Mouse (Mus musculus) forebrain, embryonic 15.5 days (tissue): Measurements from ENCODE around the gene Arhgap42. TPM values are rescaled to one million over a fixed set of nuclear protein-coding genes. Genes with fewer than 3 reads are reported as not detected.

Source experiments
- ATAC-seq: fragments of 200-750 bp; cut with Nextera tagmentation; replicated peaks from 2 replicates; pipeline ENCODE4 v1.8.0; 2017; ENCODE audit warnings: mild to moderate bottlenecking, moderate TSS enrichment, moderate library complexity
- H3K27ac ChIP-seq: fragments of 300-500 bp; sonication (generic); replicated peaks from 2 replicates; pipeline ENCODE4 v1.5.1; 2015; ENCODE audit warnings: mild to moderate bottlenecking, inconsistent platforms
- H3K27me3 ChIP-seq: fragments of 300-500 bp; sonication (generic); 2 replicates; pipeline ENCODE4 v1.6.1; 2015; ENCODE audit warnings: inconsistent platforms
- H3K36me3 ChIP-seq: fragments of 300-500 bp; sonication (generic); 2 replicates; pipeline ENCODE4 v1.6.1; 2015; ENCODE audit warnings: mild to moderate bottlenecking, inconsistent platforms
- H3K4me1 ChIP-seq: fragments of 300-500 bp; sonication (generic); 2 replicates; pipeline ENCODE4 v1.6.1; 2015; ENCODE audit warnings: inconsistent platforms
- H3K4me2 ChIP-seq: fragments of 300-500 bp; sonication (generic); replicated peaks from 2 replicates; pipeline ENCODE4 v1.6.1; 2015; ENCODE audit warnings: mild to moderate bottlenecking, inconsistent platforms
- H3K4me3 ChIP-seq: fragments of 300-500 bp; sonication (generic); 2 replicates; pipeline ENCODE4 v1.5.1; 2015; ENCODE audit warnings: mild to moderate bottlenecking, inconsistent platforms
- H3K9ac ChIP-seq: fragments of 300-500 bp; sonication (generic); replicated peaks from 2 replicates; pipeline ENCODE4 v1.6.1; 2015; ENCODE audit warnings: mild to moderate bottlenecking, inconsistent platforms
- H3K9me3 ChIP-seq: fragments of 300-500 bp; sonication (generic); 2 replicates; pipeline ENCODE4 v1.6.1; 2016; ENCODE audit warnings: inconsistent platforms
- WGBS: fragments of 180-500 bp; shearing (Covaris S2); methylation state at CpG from one replicate; pipeline ENCODE4 v1.1.7; 2015; ENCODE audit warnings: mixed read lengths; 5-methylcytosine and 5-hydroxymethylcytosine counted together
- polyA plus RNA-seq: library from polyadenylated mRNA; unstranded; fragments of >200 nt; fragmentation: Nextera tagmentation; extraction: Ambion mirVana; gene quantifications from 2 replicates; pipeline ENCODE4 v1.2.1, GENCODE M21; 2015

Gene Arhgap42
- polyA plus RNA-seq, 1 experiment from 2014 or later, result 22.7 TPM

GRCm38 (mm10) chr9:9114266-9114665 lies 124.6 kb downstream of the Arhgap42 start:
- 83% methylated on average over 3 of the region's 3 CpGs for WGBS
- ATAC-seq, result no peak
- no peaks in the 10 kb centered on the region for H3K9me3 ChIP-seq
- H3K36me3 ChIP-seq, result no peaks in the 10 kb centered on the region
- H3K4me3 ChIP-seq, result no peak overlapping the region
- no peaks in the 10 kb centered on the region for H3K4me1 ChIP-seq
- no peak overlapping the region for H3K27ac ChIP-seq
- no peak overlapping the region for H3K9ac ChIP-seq
- H3K27me3 ChIP-seq, result no peaks in the 10 kb centered on the region
- H3K4me2 ChIP-seq, result no peak overlapping the region

DNA sequence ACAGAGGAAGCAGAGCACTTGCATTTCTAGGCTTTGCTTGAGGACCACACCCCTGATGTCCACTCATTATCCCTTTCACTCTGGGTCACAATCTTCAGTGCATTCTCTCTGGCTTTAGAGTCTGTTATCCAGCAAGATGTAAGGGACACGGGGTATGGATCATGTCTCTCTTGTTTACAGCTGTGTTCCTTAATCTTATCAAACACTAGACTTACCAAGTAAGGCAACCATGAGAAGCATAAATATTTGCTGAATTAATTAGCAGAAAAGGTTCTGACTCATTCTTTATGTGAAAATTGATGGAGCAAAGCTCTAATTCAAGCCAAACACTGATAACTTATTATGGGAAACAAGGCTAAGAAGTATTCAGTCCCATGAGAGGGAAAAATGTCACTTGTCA lies 125.1 kb downstream of the Arhgap42 start:
- Histone ChIP-seq H3K9ac (no peak overlapping the region), H3K27me3 (no peaks in the 10 kb centered on the region), H3K9me3 (no peaks in the 10 kb centered on the region), H3K4me1 (no peaks in the 10 kb centered on the region), H3K36me3 (no peaks in the 10 kb centered on the region), H3K27ac (no peak overlapping the region), H3K4me2 (no peak overlapping the region), H3K4me3 (no peak overlapping the region)
- no peak for ATAC-seq
- WGBS, result 84% methylated on average over 1 of the region's 1 CpGs

DNA sequence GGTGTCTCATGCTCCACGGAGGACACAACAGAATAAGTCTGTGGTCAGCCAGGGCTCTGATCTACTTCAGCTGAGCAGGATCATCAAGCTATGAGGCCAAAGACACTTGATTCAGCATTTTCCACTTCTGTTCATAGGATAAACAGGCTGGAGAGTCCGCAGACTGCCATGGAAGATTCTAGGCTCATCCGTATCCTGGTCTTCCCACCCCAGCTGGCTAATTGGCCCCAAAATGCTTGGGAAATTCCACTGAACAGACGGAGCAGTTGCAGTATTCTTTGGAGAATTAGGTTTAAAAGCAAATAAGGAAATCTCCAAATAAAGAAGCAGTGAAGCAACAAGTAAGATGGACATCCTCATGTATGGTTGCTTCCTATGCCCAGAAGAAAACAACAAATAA lies 126.0 kb downstream of the Arhgap42 start:
- H3K27ac ChIP-seq, result no peak overlapping the region
- H3K4me3 ChIP-seq, result no peak overlapping the region
- H3K36me3 ChIP-seq, result no peaks in the 10 kb centered on the region
- WGBS, result 82% methylated on average over 4 of the region's 4 CpGs
- no peak for ATAC-seq
- H3K4me2 ChIP-seq, result no peak overlapping the region
- H3K27me3 ChIP-seq, result no peaks in the 10 kb centered on the region
- no peaks in the 10 kb centered on the region for H3K9me3 ChIP-seq
- H3K4me1 ChIP-seq, result no peaks in the 10 kb centered on the region
- no peak overlapping the region for H3K9ac ChIP-seq

DNA sequence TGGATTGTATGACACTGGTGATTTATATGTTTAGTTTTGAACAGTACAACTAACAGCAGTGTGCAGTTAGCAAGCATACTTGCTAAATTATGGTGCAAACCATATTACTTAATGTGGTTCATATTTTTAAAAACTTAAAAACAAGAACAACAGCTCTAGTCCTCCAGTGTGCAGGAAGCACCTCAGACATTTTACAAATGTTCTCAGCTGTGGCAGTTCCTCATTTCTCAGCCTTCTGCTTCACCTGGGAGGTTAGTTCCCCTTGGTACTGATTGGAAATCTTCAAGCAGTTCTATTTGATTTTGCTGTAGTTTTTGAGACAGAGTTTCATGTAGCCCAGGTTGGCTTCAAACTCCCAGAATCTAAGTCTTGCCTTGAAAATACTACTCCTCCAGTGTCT lies 131.2 kb downstream of the Arhgap42 start:
- Histone ChIP-seq H3K4me3 (no peak overlapping the region), H3K9ac (no peak overlapping the region), H3K4me1 (no peaks in the 10 kb centered on the region), H3K36me3 (no peaks in the 10 kb centered on the region), H3K9me3 (no peaks in the 10 kb centered on the region), H3K4me2 (no peak overlapping the region), H3K27me3 (no peaks in the 10 kb centered on the region), H3K27ac (no peak overlapping the region)
- ATAC-seq, result no peak

GRCm38 (mm10) chr9:9104761-9105160 lies 134.1 kb downstream of the Arhgap42 start:
- H3K4me3 ChIP-seq, result no peak overlapping the region
- ATAC-seq, result no peak
- H3K27ac ChIP-seq, result no peak overlapping the region
- H3K4me1 ChIP-seq, result no peaks in the 10 kb centered on the region
- no peaks in the 10 kb centered on the region for H3K36me3 ChIP-seq
- WGBS, result 86% methylated on average over 3 of the region's 3 CpGs
- no peaks in the 10 kb centered on the region for H3K27me3 ChIP-seq
- no peak overlapping the region for H3K4me2 ChIP-seq
- H3K9me3 ChIP-seq, result no peaks in the 10 kb centered on the region
- H3K9ac ChIP-seq, result no peak overlapping the region

DNA sequence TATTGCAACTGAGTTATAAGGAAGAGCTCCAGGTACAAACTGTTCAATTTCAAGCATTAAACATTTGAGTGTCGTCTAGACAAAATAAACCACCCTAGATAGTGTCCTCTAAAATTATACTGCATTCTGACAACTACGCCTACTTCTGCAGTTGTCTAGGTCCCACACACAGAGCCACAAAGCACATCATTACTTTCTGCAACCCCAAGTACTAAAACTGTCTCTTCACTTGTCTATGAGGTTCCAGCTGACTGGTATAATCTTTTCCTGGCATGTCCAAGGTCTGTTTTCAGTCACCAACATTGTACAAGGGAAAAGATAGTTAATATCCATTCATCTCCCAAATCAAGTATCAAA lies 136.8 kb downstream of the Arhgap42 start:
- no peak overlapping the region for H3K9ac ChIP-seq
- WGBS, result 93% methylated on average over 2 of the region's 2 CpGs
- no peaks in the 10 kb centered on the region for H3K9me3 ChIP-seq
- H3K27me3 ChIP-seq, result no peaks in the 10 kb centered on the region
- no peak overlapping the region for H3K4me3 ChIP-seq
- no peak for ATAC-seq
- no peak overlapping the region for H3K4me2 ChIP-seq
- H3K36me3 ChIP-seq, result no peaks in the 10 kb centered on the region
- no peak overlapping the region for H3K27ac ChIP-seq
- no peaks in the 10 kb centered on the region for H3K4me1 ChIP-seq

- Histone ChIP-seq H3K27ac (no peak overlapping the region), H3K36me3 (no peaks in the 10 kb centered on the region), H3K4me3 (no peak overlapping the region), H3K9me3 (no peaks in the 10 kb centered on the region), H3K4me1 (no peaks in the 10 kb centered on the region), H3K4me2 (no peak overlapping the region), H3K27me3 (no peaks in the 10 kb centered on the region), H3K9ac (no peak overlapping the region)
- 73% methylated on average over 12 of the region's 12 CpGs for WGBS
- no peak for ATAC-seq
These were observed 137.3 kb downstream of the Arhgap42 start for GRCm38 (mm10) chr9:9101482-9102157.

DNA sequence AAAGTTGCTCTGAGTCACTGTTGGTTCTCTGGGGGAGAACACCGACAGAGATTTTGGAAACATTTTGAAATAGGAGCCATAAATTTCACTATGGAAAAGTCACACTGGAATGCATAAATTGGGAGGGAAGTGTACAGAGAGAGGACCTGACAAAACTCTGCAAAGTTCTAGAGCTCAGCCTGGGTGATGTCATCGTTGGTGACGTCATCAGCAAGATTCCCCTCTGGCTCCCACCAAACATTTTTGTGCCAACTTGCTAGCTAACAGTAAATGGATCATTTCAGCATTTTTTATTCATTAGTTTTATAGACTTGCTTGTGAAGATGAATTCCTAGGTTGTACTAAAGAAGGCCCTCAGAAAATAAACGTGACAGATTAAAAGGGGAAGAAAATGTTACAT lies 137.8 kb downstream of the Arhgap42 start:
- Histone ChIP-seq H3K4me1 (no peaks in the 10 kb centered on the region), H3K4me2 (no peak overlapping the region), H3K9me3 (no peaks in the 10 kb centered on the region), H3K27ac (no peak overlapping the region), H3K36me3 (no peaks in the 10 kb centered on the region), H3K27me3 (no peaks in the 10 kb centered on the region), H3K9ac (no peak overlapping the region), H3K4me3 (no peak overlapping the region)
- ATAC-seq, result no peak
- WGBS, result 75% methylated on average over 4 of the region's 4 CpGs

- no peak overlapping the region for H3K9ac ChIP-seq
- H3K9me3 ChIP-seq, result no peaks in the 10 kb centered on the region
- H3K27ac ChIP-seq, result no peak overlapping the region
- no peak overlapping the region for H3K4me3 ChIP-seq
- H3K4me1 ChIP-seq, result no peaks in the 10 kb centered on the region
- no peak for ATAC-seq
- WGBS, result 96% methylated on average over 4 of the region's 4 CpGs
- no peak overlapping the region for H3K4me2 ChIP-seq
- no peaks in the 10 kb centered on the region for H3K27me3 ChIP-seq
- no peaks in the 10 kb centered on the region for H3K36me3 ChIP-seq
These were observed 141.1 kb downstream of the Arhgap42 start for GRCm38 (mm10) chr9:9097835-9098234.

DNA sequence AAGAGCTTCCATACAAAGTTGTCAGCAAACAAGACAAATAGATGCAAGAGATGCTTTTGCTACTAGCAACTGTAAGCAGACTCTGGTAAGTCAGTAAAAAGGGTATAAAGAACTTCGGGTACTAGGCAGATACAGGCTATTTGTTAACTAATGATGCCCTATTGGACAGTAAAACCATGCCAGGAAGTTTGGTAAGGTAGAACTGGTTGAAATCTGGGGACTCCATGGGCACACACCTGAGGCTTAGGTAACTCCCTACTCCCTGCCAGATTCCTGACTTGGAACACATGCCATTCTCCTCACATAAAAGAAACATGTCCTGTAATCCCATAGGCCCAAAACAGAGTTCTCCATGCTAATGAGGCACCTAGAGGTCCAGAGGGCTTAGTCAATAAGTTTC lies 142.1 kb downstream of the Arhgap42 start:
- Histone ChIP-seq H3K9me3 (no peaks in the 10 kb centered on the region), H3K4me3 (no peak overlapping the region), H3K4me2 (no peak overlapping the region), H3K36me3 (no peaks in the 10 kb centered on the region), H3K4me1 (no peaks in the 10 kb centered on the region), H3K9ac (no peak overlapping the region), H3K27ac (no peak overlapping the region), H3K27me3 (no peaks in the 10 kb centered on the region)
- no peak for ATAC-seq
- WGBS, result 80% methylated on average over 1 of the region's 1 CpGs

- Histone ChIP-seq H3K4me2 (no peak overlapping the region), H3K9me3 (no peaks in the 10 kb centered on the region), H3K27ac (no peak overlapping the region), H3K27me3 (no peaks in the 10 kb centered on the region), H3K4me3 (no peak overlapping the region), H3K4me1 (no peaks in the 10 kb centered on the region), H3K9ac (no peak overlapping the region), H3K36me3 (no peaks in the 10 kb centered on the region)
- WGBS, result 74% methylated on average over 1 of the region's 1 CpGs
- ATAC-seq, result no peak
These were observed 145.8 kb downstream of the Arhgap42 start for GRCm38 (mm10) chr9:9093096-9093495.

GRCm38 (mm10) chr9:9083441-9083840 lies 155.5 kb downstream of the Arhgap42 start:
- ATAC-seq, result no peak
- 90% methylated on average over 2 of the region's 2 CpGs for WGBS
- H3K27me3 ChIP-seq, result no peaks in the 10 kb centered on the region

GRCm38 (mm10) chr9:9052920-9053319 lies 186.0 kb downstream of the Arhgap42 start:
- no peak overlapping the region for H3K9ac ChIP-seq
- H3K27me3 ChIP-seq, result no peaks in the 10 kb centered on the region
- no peak overlapping the region for H3K27ac ChIP-seq
- H3K36me3 ChIP-seq, result no peaks in the 10 kb centered on the region
- no peak for ATAC-seq
- H3K9me3 ChIP-seq, result no peaks in the 10 kb centered on the region
- H3K4me3 ChIP-seq, result no peak overlapping the region
- no peak overlapping the region for H3K4me2 ChIP-seq
- no peaks in the 10 kb centered on the region for H3K4me1 ChIP-seq

More at GRCm38 (mm10) chr9:9083441-9083840, 155.5 kb downstream of the Arhgap42 start:
- Histone ChIP-seq H3K9me3 (no peaks in the 10 kb centered on the region), H3K4me3 (no peak overlapping the region), H3K27ac (no peak overlapping the region), H3K36me3 (no peaks in the 10 kb centered on the region), H3K4me1 (no peaks in the 10 kb centered on the region), H3K4me2 (no peak overlapping the region), H3K9ac (no peak overlapping the region)
